Mouse (Mus musculus) frontal cortex, postnatal 14 days (tissue): ENCODE data around the gene Mars2.

Experiments used
- DNase-seq, 2 experiments: peaks; one replicate each; pipeline ENCODE4 v3.0.0; 2022; ENCODE audit warnings: low spot score in 2 of 2

Gene Mars2

DNA sequence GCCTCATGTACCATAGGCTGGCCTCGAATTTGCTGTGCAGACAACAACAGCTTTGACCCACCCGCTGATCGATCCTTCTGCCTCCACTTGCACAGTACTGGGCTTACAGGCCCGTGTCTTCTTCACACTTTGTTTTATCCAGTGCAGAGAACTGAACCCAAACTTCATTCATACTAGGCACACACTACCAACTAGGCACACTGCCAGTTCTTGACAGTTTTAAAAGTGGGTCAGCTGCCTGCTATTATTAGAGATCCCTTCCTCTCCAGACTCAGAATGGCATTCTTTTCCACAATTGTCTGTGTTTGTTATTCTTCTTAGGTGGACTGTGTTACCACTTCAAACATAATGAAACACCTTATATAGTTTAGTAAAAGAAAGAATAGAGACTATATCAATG is 15.6 kb upstream of the Mars2 start:
- DNase-seq = no peak

DNA sequence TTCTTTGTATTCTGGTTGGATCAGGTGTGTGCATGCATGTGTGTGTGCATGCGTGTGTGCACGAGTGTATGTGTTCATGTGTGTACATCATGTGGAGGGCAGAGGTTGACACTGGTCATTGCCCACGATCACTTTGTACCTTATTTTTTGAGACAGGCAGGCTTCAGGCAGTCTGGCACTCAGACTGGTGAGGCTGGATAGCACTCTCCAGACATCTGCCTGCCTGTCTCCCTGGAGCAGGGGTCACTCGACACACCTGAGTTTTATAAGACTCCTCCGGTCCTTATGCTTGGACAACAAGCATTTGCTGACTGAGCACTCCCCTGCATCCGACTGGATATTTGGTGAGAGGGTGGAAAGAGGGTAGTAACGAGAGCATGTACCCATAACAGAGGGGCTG is 14.0 kb upstream of the Mars2 start:
- no peak for DNase-seq

DNA sequence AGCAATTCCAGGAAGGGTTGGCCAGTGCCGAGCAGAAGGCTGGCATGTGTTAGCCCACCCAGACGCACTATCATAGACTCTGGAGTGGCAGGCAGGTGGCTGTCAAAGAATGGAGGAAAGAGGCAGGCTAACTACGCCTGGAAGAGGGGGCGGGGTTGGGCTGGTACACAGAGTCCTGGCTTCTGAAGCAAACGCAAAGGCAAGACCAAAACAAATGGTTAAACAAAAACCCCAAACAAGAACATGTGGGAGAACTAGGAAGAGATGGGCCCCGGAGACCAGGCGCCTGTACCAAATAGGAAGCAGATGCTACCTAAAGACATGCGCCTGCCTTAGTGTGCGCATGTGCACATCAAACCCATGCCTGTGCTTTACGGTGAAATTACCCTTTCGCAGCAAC is 12.9 kb upstream of the Mars2 start:
- DNase-seq = peak in 1 of 2 experiments; percentile 17

DNA sequence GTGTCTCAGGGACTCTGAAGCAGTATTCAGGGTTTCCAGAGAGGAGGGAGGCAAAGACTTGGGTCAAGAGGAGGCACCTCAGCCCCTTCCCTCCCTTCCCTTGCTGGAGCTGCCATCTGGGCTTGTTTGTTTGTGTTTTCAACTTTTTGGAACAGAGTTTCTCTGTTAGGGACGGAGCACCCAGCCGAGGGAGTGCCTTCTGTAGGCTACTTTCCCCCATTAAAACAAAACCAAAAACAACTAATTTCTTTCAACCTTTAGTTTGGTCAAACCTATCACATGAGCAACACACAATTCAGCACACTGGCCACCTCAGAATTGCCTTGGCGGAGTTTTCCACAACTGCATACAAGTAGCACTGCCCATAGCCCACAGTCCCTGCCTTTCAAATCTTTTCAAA is 11.6 kb upstream of the Mars2 start:
- no peak for DNase-seq

DNA sequence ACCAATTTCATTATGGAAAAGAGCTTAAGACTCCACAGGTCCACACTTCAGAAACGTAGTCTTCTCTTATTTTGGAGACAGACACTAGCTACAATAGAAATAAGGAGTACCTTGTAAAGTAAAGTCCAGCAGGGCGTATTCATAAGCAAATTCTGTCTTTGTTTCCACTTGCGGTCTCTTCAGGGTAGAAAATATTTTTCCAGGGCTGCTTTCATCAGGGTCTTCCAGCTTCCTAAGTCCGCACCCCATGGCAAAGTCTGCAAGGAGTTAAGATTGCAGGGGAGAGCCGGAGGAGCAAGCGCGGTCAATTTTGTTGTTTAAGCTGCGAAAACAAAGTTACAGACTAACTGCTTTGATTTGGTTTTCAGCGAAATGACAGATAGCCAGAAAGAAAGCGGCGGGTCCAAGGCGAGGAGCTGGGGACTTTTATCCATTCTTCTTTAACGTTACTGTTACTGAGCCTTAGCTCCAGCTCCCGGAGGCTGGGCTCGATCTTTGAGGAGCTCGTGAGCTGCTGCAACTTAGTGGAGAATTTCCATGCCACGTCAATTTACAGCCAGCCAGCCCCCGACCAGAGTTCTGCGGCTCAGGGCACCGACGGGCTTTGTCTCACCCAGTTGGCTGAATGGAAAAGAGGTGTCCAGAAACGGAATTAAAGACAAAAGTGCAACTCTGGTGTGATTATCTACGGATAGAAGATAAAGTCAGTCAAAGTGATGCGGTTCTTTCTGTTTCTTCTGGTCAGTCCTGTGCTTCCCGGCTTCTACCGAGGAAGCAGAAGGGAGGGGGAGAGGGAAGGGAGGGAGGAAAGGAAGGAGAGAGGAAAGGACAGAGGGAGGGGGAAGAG is 10.7 kb upstream of the Mars2 start, which contains the start of gene Rftn2:
Gene Rftn2 (minus strand): TSS at position 772 of the 847 bp plus-strand sequence.
- no peak for DNase-seq

DNA sequence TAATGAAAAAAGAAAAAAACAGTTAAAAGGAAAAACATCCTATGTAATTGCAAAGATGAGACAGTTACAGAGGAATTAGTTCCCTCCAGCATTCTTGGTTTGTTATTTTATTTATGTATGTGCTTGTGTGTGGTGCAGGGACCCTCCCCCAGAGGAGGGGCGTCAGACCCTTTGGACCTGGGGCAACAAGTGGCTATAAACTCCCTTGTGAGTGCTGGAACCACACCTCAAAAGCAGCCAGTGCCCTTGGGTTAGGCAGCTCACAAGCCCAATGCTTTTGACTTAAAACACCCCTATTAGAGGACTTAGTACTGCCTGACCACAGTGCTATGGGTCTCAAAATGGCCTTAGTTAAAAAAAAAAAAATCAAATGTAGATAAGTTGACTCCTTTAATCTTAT is 9.6 kb upstream of the Mars2 start:
- no peak for DNase-seq

DNA sequence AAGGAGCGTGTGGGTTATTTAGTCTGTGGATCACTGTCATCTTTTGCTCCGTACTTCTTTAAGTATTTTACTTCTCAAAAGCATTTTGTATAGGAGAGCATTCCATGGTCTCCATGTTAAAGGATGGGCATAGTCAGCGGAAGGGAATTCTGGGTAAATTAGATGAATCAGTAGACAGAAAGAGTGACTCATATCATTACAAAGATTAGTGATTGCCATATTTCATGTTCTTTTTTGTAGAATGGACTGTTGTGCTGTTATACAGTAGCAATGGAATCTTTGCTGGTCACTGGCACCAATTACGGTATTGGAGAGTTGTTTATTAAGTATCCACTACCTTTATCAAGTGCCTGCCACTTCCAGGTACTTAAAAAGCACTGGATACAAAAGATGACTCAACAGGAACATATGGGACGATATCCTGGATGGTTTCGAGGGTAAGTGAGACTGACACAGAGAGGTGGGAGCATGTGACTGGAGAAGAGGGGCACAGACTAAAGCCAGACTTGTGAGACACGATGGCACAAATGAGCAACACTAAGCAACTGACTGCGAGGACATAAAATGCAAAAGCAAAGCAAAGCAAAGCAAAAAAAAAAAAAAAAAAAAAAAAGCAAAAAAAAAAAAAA is 8.6 kb upstream of the Mars2 start:
- no peak for DNase-seq

DNA sequence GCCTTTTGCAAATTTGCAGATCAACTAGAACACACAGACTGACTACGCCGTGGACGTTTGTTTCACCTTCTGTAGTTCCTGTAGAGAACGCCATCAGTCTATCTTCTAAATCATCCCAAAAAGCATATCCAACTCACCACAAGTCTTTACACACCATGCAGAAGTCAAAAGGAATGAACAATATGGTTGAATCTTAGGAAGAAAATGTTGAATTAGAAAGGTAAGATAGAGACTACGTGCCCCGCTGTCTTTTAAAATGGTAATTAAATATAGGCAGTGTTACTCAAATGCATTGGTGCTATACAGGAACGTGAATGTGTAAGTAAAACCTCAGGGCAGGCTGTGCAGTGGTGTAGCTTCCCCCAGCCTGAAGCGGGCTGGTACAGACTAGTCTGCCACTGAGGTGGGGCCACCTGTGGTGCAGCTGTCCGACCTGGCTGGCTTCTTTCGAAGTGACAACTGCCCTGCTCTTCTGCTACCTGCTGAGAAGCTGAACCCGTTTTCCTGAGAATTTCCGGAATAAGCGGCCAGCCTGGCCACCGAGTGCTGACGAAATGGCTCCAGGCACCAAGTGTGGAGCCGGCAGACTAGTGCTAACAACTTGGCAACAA is 2.0 kb upstream of the Mars2 start:
- DNase-seq = no peak

DNA sequence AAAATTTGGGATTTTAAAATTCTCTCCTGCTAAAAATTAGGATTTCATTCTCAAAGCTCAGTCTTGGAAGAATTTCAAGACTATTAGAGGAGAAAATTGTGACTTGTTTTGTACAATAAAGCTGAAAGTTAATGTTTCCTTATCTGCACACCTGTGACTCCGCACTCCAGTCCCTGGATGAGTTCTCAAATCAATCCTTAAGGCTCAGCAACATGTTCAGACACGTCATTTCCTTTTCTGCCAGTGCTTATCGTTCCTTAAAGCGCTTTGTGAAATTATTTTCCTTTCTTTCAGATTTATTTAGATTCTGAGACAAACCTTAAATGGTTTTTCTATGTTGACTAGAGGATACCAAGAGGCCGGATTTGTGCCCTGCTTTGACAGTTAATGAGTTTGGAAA is 490 bp upstream of the Mars2 start:
- DNase-seq = no peak

DNA sequence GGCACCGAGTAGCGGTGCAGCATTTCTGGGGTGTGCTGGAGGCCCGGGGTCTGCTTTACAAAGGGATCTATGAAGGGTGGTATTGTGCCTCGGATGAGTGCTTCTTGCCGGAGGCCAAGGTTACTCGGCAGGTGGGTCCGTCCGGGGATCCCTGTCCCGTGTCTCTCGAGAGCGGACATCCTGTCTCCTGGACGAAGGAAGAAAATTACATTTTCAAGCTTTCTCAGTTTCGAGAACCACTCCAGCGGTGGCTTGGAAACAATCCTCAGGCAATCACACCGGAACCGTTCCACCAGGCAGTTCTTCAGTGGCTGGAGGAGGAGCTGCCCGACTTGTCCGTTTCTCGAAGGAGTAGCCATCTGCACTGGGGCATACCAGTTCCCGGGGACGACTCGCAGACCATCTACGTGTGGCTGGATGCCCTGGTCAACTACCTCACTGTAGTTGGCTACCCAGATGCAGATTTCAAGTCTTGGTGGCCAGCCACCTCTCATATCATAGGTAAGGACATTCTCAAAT is 725 bp downstream of the Mars2 start:
- no peak for DNase-seq

DNA sequence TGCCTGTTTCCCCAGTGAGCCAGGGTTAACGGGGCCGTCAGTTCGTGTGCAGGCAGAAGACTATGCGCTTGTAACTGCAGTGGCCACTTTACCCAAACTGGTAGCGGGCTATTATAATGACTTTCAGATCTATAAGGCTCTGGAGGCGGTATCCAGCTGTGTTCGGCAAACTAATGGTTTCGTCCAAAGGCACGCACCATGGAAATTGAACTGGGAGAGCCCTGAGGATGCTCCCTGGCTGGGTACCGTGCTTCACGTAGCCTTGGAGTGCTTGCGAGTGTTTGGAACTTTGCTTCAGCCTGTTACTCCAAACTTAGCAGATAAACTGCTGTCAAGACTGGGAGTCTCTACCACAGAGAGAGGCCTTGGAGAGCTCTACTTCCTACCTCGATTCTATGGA is 1.5 kb downstream of the Mars2 start:
- DNase-seq = no peak

DNA sequence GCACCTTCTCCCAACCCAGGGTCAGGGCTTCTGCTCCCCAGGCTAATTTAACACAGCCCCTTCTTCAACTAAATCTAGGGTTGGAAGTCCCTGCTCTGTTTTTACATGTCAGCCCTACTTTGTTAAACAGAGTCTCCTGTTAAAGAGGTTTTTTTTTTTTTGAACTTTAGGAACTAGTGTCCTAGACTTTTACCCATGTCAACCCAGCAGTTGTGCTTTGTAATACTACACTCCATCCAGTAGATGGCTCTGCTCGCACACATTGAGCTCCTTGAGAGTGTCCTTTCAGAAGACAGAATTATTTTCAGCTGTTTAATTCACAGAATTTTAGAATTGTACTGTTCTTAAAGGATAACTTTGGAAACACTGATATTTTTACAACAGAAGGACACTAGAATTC is 2.3 kb downstream of the Mars2 start:
- no peak for DNase-seq

DNA sequence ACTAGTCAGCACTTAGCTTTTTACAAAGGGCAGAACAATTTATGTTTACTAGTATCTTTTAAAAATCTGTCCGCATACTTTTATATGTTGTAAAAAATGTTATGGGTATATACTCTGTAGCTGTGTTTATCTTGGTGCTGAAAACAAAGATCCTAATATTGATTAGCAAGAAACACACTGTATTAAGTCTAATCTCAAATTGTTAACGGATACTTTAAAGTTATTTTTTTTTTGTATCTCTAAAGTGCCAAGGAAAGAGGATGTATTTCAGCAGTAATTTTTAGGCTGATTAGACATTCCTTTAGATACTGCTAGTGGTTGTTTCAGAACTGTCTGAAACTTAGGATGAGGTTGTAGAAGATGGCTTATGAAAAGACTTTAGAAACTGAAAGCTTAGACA is 9.4 kb downstream of the Mars2 start:
- no peak for DNase-seq

DNA sequence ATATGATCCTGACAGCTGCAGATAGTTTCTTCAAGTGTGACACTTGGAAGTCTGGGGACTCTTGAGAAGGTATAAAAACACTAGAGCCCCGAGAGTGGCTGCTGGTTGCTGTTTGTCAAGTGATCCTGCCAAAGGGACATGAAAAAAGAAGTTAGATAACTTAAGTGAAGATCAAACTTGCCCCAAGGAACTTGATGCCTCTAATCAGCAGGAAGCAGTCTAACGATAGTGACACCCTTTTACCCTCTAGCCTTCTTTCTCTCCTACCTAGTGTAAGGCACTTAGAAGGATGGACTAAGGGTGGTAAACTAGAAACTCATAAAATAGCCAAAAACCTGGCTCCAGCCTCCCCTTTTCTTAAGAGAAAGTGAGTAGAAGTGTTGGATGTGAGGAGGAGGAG is 27.4 kb downstream of the Mars2 start:
- no peak for DNase-seq

DNA sequence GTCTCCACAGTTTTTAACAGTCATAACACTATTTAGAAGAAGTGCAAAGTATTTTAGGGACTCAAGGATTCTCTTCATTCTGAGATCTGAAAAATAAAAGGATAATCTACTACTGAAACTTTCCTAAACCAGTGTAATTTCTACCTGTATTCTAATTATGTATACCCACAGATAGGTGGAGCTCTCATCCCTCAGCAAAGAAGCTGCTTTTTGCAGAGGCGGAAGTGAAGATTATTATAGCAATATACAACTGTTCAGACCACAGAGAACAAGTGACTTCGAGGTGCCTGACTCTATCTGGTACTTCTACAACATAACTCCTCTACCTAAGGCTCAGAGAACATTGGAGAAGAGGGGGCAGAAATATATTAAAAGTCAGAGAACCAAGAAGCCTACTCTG is 28.5 kb downstream of the Mars2 start:
- DNase-seq = no peak

DNA sequence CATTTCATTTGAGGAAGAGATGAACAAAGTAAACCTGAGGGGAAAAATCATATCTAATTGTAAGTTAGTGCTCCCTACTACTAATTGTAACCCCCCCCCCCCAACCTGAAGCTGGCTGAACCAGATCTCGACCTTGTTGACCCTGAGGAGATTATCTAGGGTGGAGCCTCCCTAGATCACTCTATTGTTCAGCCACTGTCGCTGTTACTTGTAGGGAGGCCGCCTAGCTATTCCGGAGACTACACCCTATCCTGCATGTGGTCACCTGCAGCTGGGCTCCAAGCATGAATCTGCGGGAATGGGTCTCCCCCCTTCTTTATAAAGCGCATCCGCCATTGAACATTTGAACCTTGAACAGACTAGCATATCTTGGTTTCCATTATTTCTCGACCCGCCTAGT is 42.1 kb downstream of the Mars2 start:
- DNase-seq = no peak
